Mouse (Mus musculus) cerebellum, postnatal 25 days (tissue): ENCODE results near the gene Olfr723.
"Not testable (repeated sequence)": the region's sequence is repeated elsewhere in the genome, so short reads cannot be mapped to it uniquely, and the experiment has no call there.

Experiments used
- DNase-seq, 2 experiments: peaks; one replicate each; pipeline ENCODE4 v3.0.0; 2021; ENCODE audit warnings: mixed read lengths in 2 of 2

The Olfr723 gene

DNA sequence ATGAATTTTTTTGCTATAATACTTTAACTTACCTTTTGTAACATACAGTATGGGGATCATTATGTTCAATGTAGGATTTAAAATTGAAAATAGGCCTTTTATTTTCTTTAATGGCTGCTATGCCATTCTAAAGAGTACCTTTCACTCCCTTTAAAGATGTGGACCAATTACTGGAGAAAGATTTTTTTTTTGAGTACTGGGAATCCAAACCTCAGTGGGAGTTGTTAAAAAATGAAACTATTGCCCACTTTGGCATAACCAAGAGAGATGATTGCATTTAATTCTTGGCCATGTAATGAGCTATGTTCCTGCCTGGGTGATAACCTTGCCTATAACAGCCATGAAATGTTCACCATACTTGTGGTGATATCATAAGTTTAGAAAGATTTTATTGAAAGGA is at the start of gene Olfr723:
TSS of gene Olfr723 (minus strand) at position 101 of the 400 bp plus-strand sequence.
- not testable (repeated sequence) for DNase-seq

DNA sequence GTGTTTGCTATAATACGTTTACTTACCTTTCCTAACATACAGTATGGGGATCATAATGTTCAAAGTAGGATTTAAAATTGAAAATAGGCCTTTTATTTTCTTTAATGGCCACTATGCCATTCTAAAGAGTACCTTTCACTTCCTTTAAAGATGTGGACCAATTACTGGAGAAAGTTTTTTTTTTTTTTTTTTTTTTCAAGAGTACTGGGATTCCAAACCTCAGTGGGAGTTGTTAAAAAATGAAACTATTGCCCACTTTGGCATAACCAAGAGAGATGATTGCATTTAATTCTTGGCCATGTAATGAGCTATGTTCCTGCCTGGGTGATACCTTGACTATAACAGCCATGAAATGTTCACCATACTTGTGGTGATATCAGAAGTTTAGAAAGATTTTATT is 31.6 kb upstream of the Olfr723 start, which contains the start of gene Olfr724:
TSS of gene Olfr724 (minus strand) at position 101 of the 400 bp plus-strand sequence.
- DNase-seq, result not testable (repeated sequence)

GRCm38 (mm10) chr14:49955890-49956289 is 24.3 kb upstream of the Olfr723 start:
- no peak for DNase-seq

GRCm38 (mm10) chr14:49901899-49902298 is 29.7 kb downstream of the Olfr723 start, which contains the start of gene Olfr722:
Olfr722 (minus strand) TSS chr14:49901999.
- DNase-seq, result no peak
